Mouse (Mus musculus) small intestine, adult 2 months (tissue): ENCODE measurements around the gene Ick.

Experiments used
- CTCF ChIP-seq: fragments of 200-500 bp; IDR thresholded peaks from 2 replicates; pipeline ENCODE4 v1.5.1; 2012; ENCODE audit warnings: low read depth, mild to moderate bottlenecking, control low read depth, inconsistent platforms, low read length, moderate library complexity, mixed read lengths; ENCODE audit not compliant: insufficient replicate concordance, insufficient read length; ENCODE audit errors: extremely low read depth
- POLR2A ChIP-seq: fragments of 200-500 bp; IDR thresholded peaks from 2 replicates; pipeline ENCODE4 v1.6.1; 2012; ENCODE audit warnings: low read depth, mild to moderate bottlenecking, control low read depth, inconsistent platforms, low read length, moderate library complexity

DNA sequence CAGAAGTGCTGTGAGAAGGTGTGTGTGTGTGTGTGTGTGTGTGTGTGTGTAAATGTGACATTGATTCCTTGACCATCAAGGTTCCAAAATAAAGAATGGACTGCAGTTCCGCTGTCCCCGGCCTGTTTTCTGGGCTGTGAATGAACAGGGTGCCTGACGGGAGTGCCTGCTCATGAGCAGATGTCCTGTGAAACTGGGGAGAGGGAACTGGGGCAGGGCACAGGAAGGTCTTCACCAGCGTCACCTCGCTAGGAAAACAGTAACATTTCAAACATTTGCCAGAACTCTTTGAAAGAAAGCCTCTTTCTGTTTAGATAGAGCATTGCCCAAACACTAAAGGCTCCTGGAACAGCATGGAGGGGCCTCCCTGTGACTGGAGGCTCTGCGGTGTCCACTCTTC lies 13.0 kb downstream of the Ick start:
- TF ChIP-seq CTCF (no peak), POLR2A (no peak)
